Mouse (Mus musculus) kidney, adult 8-10 months (tissue): Measurements from ENCODE around the gene Grb7.
A peak's percentile ranks its signal among the peaks of the same experiment; 100 is the strongest.

ENCODE experiments used
- DNase-seq, 2 experiments: peaks; one replicate each; pipeline ENCODE4 v3.0.0; 2022

Gene Grb7

GRCm38 (mm10) chr11:98473916-98474479 lies 27.8 kb downstream of the Grb7 start:
- no peak for DNase-seq

GRCm38 (mm10) chr11:98474967-98475366 lies 28.8 kb downstream of the Grb7 start:
- DNase-seq: no peak

GRCm38 (mm10) chr11:98475630-98476433 lies 29.6 kb downstream of the Grb7 start:
- no peak for DNase-seq

DNA sequence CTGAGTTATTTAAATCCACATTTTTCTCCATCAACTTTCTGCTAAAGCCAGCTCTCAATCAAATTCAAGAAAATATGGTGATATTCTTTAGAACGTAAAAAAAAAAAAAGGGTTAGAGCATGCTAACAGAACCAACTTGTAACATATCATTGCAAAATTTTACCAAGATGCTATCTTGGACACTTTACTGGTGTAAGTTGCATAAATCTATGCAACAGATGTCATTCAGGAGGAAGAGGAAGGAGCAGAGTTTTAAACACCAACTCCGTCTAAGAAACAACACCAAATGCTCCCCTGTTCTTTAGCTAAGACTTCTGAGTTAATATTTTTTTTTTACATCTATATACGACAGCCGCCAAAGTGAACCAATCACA lies 30.2 kb downstream of the Grb7 start:
- no peak for DNase-seq

DNA sequence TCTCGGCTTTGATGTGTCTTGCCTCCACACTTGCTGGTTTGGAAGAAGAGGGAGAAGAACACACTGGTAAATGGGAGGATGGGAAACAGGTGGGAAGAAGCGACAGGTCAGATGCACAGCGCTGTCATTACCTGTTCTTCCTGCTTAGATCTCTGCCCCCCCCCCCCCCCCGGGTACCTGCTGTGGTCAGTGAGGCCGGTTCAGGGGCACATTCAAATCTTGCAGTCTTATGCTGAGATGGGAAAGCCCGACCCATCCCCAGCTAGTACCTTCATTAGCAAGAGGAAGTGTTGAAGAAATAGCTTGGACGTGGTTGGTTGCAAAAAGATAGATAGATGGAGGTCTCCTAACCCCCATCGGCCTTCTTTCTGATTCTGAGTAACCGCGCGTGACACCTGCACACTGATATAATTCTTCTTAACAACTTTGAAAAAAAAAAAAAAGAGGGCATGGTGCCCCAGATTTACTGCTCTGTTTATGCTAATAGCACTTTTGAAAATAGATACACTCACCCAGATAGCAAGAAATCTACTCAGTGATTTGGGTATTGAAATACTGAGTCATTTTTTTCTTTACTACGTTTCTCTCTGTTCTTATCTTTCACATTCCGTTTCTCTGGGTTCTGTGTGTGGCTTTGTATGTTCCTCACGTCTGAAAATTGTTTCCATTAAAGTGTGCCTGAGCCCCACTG lies 31.0 kb downstream of the Grb7 start:
- DNase-seq: no peak

GRCm38 (mm10) chr11:98479026-98479939 lies 33.1 kb downstream of the Grb7 start:
- peak; percentile 40 for DNase-seq

DNA sequence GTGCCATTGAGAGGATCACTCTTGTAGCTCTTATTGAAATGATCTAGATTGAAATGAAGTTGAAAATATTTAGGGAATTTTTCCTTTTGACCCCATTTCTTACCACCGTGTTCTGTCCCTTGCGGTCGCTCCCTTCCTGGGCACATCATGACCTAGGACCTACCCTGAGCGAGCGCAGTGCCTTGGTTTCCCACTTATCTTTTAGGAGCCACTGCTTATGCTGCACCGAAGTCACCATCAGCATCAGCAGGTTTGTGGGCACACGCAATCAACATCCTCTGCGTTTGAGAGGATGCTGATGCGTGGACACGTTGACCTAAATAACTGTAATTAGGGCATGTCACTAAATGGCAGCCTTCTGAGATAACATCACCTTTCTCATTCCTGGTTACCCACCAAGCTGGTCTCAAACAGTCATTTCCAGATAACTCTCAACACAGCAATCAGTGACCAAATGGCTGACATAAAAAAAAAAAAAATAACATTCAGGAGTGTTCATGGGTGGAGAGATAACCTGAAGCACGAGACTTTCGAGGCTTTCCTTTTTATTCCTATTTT lies 33.8 kb downstream of the Grb7 start:
- DNase-seq: no peak

- no peak for DNase-seq
Measured at GRCm38 (mm10) chr11:98481231-98481630, 35.0 kb downstream of the Grb7 start.

GRCm38 (mm10) chr11:98482067-98482466 lies 35.9 kb downstream of the Grb7 start:
- DNase-seq: no peak

GRCm38 (mm10) chr11:98485749-98486148 lies 39.6 kb downstream of the Grb7 start:
- no peak for DNase-seq

DNA sequence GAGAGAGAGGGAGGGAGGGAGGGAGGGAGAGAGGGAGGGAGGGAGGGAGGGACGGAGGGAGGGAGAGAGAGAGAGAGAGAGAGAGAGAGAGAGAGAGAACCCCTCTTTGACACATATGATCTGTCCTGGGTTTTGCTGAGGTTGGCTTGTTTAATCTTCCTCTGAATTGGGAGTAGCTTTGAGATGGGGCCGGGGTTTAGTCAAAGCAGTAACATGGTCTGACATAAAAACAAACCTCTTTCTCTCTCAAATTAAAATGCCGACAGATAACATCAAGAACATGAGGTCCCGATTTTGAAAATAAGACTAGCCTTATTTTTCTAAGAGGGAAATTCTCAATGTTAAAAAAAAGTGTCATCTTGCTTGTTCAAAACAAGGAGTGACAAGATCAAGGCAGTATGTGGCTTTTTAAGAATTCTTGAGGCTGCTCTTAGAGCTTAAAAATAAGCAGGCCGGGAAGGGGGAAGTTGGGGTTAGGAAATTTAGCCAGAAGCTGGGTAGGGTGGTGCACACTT lies 41.4 kb downstream of the Grb7 start:
- DNase-seq: no peak

- no peak for DNase-seq
Measured at GRCm38 (mm10) chr11:98488540-98489234, 42.5 kb downstream of the Grb7 start.

GRCm38 (mm10) chr11:98491571-98491970 lies 45.4 kb downstream of the Grb7 start:
- no peak for DNase-seq

DNA sequence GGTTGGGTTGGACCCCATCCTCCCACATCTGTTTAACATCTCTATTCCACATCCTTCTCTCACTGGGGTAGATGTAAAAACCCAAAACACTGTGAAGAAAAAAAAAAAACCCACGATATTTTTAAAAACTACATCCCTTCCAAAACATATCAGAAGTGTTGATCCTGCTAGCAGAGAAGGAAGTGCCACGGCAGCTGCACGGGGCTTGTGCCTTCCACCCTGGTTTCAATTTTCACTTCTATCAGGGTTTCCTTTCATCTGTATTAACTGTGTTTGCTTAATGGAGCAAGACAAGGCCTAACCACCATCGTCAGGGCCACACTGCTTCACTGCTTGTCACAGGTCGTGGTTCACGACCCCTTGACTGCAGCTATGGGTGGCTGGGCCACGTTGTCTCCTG lies 46.8 kb downstream of the Grb7 start:
- no peak for DNase-seq

GRCm38 (mm10) chr11:98493394-98493793 lies 47.2 kb downstream of the Grb7 start:
- no peak for DNase-seq

GRCm38 (mm10) chr11:98495176-98495719 lies 49.1 kb downstream of the Grb7 start:
- DNase-seq: no peak

GRCm38 (mm10) chr11:98497388-98498288 lies 51.4 kb downstream of the Grb7 start:
- DNase-seq: no peak

- DNase-seq: no peak
Measured at GRCm38 (mm10) chr11:98504926-98505325, 58.7 kb downstream of the Grb7 start.
